Mouse (Mus musculus): Measurements from ENCODE around the gene Klk6. TPM values are rescaled to one million over a fixed set of nuclear protein-coding genes. Genes with fewer than 3 reads are reported as not detected.

Gene Klk6
- total and polyA plus RNA-seq, 2 experiments from 2014 or later, result not detected

DNA sequence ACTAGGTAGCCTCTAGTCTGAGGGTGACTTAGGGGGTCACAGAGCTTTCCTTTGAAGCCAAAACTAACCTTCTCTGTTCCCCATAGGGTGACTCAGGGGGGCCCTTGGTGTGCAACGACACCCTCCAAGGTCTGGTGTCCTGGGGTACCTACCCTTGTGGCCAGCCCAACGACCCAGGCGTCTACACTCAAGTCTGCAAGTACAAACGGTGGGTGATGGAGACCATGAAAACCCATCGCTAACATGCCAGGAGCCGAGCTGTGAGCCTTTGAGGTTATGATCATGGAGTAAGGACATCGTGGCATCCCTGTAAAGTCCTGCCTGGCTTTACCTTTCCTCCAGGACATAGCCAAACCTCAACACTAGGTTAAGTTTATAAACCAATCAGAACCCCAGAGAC, 9.1 kb upstream of the Klk6 start:
- no peak overlapping the region for H3K4me2 ChIP-seq (ENCODE audit: low read depth, low read length)
- H3K9me3 ChIP-seq (ENCODE audit: low read length), result no peaks in the 10 kb centered on the region
- no peaks in the 10 kb centered on the region for H3K36me3 ChIP-seq (ENCODE audit: insufficient read depth, low read length)
- no peak overlapping the region for H3K4me3 ChIP-seq (ENCODE audit: low read length)
- no peak overlapping the region for H3K27ac ChIP-seq
- no peak for ATAC-seq
- TF ChIP-seq CTCF (IDR thresholded peaks at IDR 0.05; ENCODE audit: low read depth), result no peak
- DNase-seq (ENCODE audit: low spot score), result no peak
- 87% methylated on average over 7 of the region's 7 CpGs for WGBS
- no peaks in the 10 kb centered on the region for H3K4me1 ChIP-seq (ENCODE audit: insufficient read depth, low read length)
- H3K27me3 ChIP-seq (ENCODE audit: insufficient read depth, low read length), result no peaks in the 10 kb centered on the region
- H3K9ac ChIP-seq (replicated peaks; ENCODE audit: low read length), result no peak overlapping the region

- no peaks in the 10 kb centered on the region for H3K9me3 ChIP-seq (ENCODE audit: low read length)
- H3K36me3 ChIP-seq (ENCODE audit: insufficient read depth, low read length), result no peaks in the 10 kb centered on the region
- H3K27ac ChIP-seq, result no peak overlapping the region
- H3K27me3 ChIP-seq (ENCODE audit: insufficient read depth, low read length), result no peaks in the 10 kb centered on the region
- no peak overlapping the region for H3K4me2 ChIP-seq (ENCODE audit: low read depth, low read length)
- no peak for ATAC-seq
- no peak overlapping the region for H3K9ac ChIP-seq (replicated peaks; ENCODE audit: low read length)
- H3K4me3 ChIP-seq (ENCODE audit: low read length), result no peak overlapping the region
- DNase-seq (ENCODE audit: low spot score), result no peak
- no peaks in the 10 kb centered on the region for H3K4me1 ChIP-seq (ENCODE audit: insufficient read depth, low read length)
- TF ChIP-seq CTCF (IDR thresholded peaks at IDR 0.05; ENCODE audit: low read depth), result no peak
Measured at GRCm38 (mm10) chr7:43816746-43817145, 7.6 kb upstream of the Klk6 start.

GRCm38 (mm10) chr7:43821581-43821980, 2.7 kb upstream of the Klk6 start:
- H3K9me3 ChIP-seq (ENCODE audit: low read length), result no peaks in the 10 kb centered on the region
- H3K4me2 ChIP-seq (ENCODE audit: low read depth, low read length), result no peak overlapping the region
- no peak overlapping the region for H3K27ac ChIP-seq
- H3K36me3 ChIP-seq (ENCODE audit: insufficient read depth, low read length), result no peaks in the 10 kb centered on the region
- WGBS, result 93% methylated on average over 7 of the region's 7 CpGs
- H3K27me3 ChIP-seq (ENCODE audit: insufficient read depth, low read length), result no peaks in the 10 kb centered on the region
- no peak overlapping the region for H3K4me3 ChIP-seq (ENCODE audit: low read length)
- DNase-seq (ENCODE audit: low spot score) (no peak), ATAC-seq (no peak)
- H3K4me1 ChIP-seq (ENCODE audit: insufficient read depth, low read length), result no peaks in the 10 kb centered on the region
- no peak overlapping the region for H3K9ac ChIP-seq (replicated peaks; ENCODE audit: low read length)
- no peak for TF ChIP-seq CTCF (IDR thresholded peaks at IDR 0.05; ENCODE audit: low read depth)

DNA sequence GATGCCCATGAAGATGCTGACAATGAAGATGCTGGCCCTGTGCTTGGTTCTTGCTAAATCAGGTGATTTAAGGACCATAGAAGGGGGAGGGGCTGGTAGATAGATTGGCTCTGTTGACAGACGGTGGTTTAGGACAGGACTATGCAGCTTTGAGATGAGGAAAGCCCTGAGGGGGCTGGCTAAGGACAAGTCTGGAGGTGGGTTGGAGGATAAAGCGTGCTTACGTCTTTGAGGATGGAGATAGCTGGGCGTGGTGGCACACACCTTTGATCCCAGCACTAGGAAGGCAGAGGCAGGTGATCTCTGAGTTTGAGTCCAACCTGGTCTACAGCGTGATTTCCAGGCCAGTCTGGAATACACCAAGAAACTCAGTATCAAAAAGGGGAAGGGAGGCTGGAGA, 1.8 kb downstream of the Klk6 start:
- no peaks in the 10 kb centered on the region for H3K9me3 ChIP-seq (ENCODE audit: low read length)
- DNase-seq (ENCODE audit: low spot score) (no peak), ATAC-seq (no peak)
- no peak overlapping the region for H3K4me2 ChIP-seq (ENCODE audit: low read depth, low read length)
- H3K27ac ChIP-seq, result no peak overlapping the region
- no peaks in the 10 kb centered on the region for H3K27me3 ChIP-seq (ENCODE audit: insufficient read depth, low read length)
- TF ChIP-seq CTCF (IDR thresholded peaks at IDR 0.05; ENCODE audit: low read depth), result no peak
- H3K4me3 ChIP-seq (ENCODE audit: low read length), result no peak overlapping the region
- 94% methylated on average over 5 of the region's 5 CpGs for WGBS
- H3K9ac ChIP-seq (replicated peaks; ENCODE audit: low read length), result no peak overlapping the region
- no peaks in the 10 kb centered on the region for H3K4me1 ChIP-seq (ENCODE audit: insufficient read depth, low read length)
- no peaks in the 10 kb centered on the region for H3K36me3 ChIP-seq (ENCODE audit: insufficient read depth, low read length)

DNA sequence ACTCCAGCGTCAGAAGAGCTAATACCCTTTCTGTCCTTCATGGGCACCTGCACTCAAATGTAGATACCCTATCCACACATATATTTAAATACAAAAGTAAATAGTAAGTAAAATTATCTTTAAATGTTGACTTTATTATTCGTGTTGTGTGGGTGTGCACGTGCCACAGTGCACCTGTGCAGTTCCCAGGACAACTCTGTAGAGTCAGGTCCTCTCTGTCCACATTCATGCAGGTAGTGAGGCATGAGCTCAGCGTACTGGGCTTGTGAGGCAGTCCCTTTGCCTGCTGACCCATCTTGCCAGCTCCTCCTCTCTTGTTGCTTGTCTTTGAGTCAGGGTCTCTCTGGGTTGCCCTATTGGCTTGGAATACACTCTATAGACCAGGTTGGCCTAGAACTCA, 3.4 kb downstream of the Klk6 start:
- no peaks in the 10 kb centered on the region for H3K9me3 ChIP-seq (ENCODE audit: low read length)
- H3K27ac ChIP-seq, result no peak overlapping the region
- H3K27me3 ChIP-seq (ENCODE audit: insufficient read depth, low read length), result no peaks in the 10 kb centered on the region
- no peak for DNase-seq (ENCODE audit: low spot score)
- no peak for TF ChIP-seq CTCF (IDR thresholded peaks at IDR 0.05; ENCODE audit: low read depth)
- no peak overlapping the region for H3K4me2 ChIP-seq (ENCODE audit: low read depth, low read length)
- H3K36me3 ChIP-seq (ENCODE audit: insufficient read depth, low read length), result no peaks in the 10 kb centered on the region
- WGBS, result 79% methylated on average over 4 of the region's 4 CpGs
- no peak for ATAC-seq
- H3K9ac ChIP-seq (replicated peaks; ENCODE audit: low read length), result no peak overlapping the region
- no peaks in the 10 kb centered on the region for H3K4me1 ChIP-seq (ENCODE audit: insufficient read depth, low read length)
- no peak overlapping the region for H3K4me3 ChIP-seq (ENCODE audit: low read length)

DNA sequence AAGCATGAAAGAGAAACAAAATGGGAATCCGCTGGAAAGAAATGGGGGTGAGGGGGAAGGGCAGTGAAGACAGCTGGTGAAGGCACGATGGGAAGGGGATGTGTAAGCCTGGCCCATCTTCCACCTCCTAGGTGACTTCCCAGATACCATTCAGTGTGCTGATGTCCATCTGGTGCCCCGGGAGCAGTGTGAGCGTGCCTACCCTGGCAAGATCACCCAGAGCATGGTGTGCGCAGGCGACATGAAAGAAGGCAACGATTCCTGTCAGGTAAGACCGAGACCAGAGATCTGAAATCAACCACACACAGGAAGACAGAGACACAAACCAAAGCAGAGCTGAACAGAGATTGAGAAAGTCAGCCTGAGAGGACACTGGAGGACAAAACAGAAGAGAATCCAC, 4.7 kb downstream of the Klk6 start:
- H3K36me3 ChIP-seq (ENCODE audit: insufficient read depth, low read length), result no peaks in the 10 kb centered on the region
- H3K9ac ChIP-seq (replicated peaks; ENCODE audit: low read length), result no peak overlapping the region
- H3K9me3 ChIP-seq (ENCODE audit: low read length), result no peaks in the 10 kb centered on the region
- DNase-seq (ENCODE audit: low spot score) (no peak), ATAC-seq (no peak)
- H3K4me2 ChIP-seq (ENCODE audit: low read depth, low read length), result no peak overlapping the region
- no peaks in the 10 kb centered on the region for H3K4me1 ChIP-seq (ENCODE audit: insufficient read depth, low read length)
- no peaks in the 10 kb centered on the region for H3K27me3 ChIP-seq (ENCODE audit: insufficient read depth, low read length)
- 92% methylated on average over 8 of the region's 8 CpGs for WGBS
- no peak overlapping the region for H3K4me3 ChIP-seq (ENCODE audit: low read length)
- TF ChIP-seq CTCF (IDR thresholded peaks at IDR 0.05; ENCODE audit: low read depth), result no peak
- no peak overlapping the region for H3K27ac ChIP-seq

GRCm38 (mm10) chr7:43841701-43842100, 17.4 kb downstream of the Klk6 start, which contains the start of gene Klk5:
TSS of gene Klk5 (plus strand) at chr7:43841971.
- H3K27ac ChIP-seq, result no peak within 1 kb of the TSS
- H3K4me3 ChIP-seq (ENCODE audit: low read length), result no peak within 1 kb of the TSS
- no peaks in the 10 kb centered on the region for H3K36me3 ChIP-seq (ENCODE audit: insufficient read depth, low read length)
- no peak within 1 kb of the TSS for H3K4me2 ChIP-seq (ENCODE audit: low read depth, low read length)
- WGBS, result 60% methylated on average over 2 of the region's 3 CpGs
- H3K27me3 ChIP-seq (ENCODE audit: insufficient read depth, low read length), result no peaks in the 10 kb centered on the region
- ATAC-seq (no peak), DNase-seq (ENCODE audit: low spot score) (no peak)
- H3K4me1 ChIP-seq (ENCODE audit: insufficient read depth, low read length), result no peaks in the 10 kb centered on the region
- H3K9ac ChIP-seq (replicated peaks; ENCODE audit: low read length), result no peak within 1 kb of the TSS
- TF ChIP-seq CTCF (IDR thresholded peaks at IDR 0.05; ENCODE audit: low read depth), result no peak
- H3K9me3 ChIP-seq (ENCODE audit: low read length), result no peaks in the 10 kb centered on the region
